Mouse (Mus musculus) hindlimb bud, embryonic 11.5 days (tissue): Measurements from ENCODE around the gene Hexb.
"Not testable (repeated sequence)": the region's sequence is repeated elsewhere in the genome, so short reads cannot be mapped to it uniquely, and the experiment has no call there.

Experiments
- DNase-seq: peaks from one replicate; pipeline ENCODE4 v3.0.0-alpha.2; 2012; ENCODE audit warnings: low read depth, low spot score; ENCODE audit errors: extremely low spot score

Gene Hexb

DNA sequence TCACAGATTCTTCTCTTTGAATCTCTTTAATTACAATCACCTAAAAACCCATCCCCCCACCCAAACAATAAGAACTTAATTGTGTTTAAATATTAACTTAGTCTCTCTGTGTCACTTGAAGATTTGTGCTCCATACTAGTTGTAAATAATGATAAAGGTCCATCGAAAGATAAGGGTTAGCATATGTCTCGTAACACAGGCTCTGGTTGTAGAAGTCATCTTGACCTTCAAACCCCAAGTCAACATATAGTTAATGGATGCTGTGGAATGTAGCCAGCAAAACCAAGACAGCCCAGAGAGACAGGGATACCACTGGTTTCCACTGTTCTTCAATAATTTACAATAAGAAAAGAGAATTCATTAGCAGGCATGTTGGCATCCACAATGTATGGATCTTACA lies 14.0 kb downstream of the Hexb start:
- DNase-seq = no peak

GRCm38 (mm10) chr13:97182821-97183220 lies 15.3 kb downstream of the Hexb start:
- no peak for DNase-seq

DNA sequence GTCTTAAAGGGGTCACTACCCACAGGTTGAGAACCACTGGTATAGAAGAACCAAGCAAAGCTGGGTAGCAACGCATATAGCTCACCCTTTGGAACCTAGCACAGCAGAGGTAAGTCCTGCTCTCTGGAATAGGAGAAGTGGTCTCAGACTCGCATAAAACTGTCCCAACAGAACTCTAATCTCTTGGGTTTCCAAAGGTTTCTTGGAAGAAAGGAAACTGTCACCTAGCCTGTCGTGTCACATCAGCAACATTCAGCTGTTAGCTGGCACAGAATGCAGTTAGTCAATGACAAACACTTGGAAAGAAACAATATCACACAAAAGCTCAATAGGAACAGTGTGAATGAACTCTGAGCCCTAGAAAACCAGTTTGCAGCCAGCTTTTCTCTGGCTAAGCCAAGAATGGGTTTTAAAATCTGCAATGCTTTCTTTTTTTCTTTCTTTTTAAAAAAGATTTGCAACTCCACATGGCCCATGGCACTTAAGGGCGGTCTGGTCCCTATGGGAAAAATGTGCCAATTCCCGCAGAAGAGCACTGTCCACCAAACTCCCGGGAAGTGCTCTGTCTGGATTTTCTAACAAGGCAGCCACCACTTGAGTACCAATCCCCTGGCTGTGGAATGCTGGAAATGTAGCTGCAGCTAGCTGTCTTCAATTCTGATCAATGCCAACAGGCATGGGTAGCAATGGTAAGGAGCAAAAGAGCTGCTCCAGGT lies 17.9 kb downstream of the Hexb start:
- DNase-seq = no peak

GRCm38 (mm10) chr13:97178943-97179342 lies 19.2 kb downstream of the Hexb start:
- DNase-seq = no peak

DNA sequence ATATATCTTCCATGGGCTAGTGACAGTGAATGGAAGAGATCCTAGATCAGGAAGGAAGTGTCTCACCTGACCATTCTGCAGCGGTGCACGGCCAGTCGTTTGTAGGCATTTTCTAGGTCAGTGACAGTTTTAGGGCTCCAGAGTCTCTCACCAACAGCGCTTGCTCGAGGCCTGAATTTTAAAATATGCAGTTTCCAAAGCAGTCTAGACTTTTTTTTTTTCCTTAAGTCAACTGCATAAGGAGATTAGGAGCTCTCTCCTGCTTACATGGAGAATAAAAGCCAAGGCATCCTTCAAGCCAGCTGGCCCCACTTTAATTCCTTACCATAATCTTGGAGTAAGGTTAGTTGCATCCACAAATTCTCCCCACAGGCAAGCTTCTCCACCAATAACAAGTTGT lies 21.4 kb downstream of the Hexb start:
- DNase-seq = no peak

GRCm38 (mm10) chr13:97175520-97176264 lies 22.5 kb downstream of the Hexb start:
- DNase-seq = no peak

- peak; percentile 31 for DNase-seq
Observed at GRCm38 (mm10) chr13:97145834-97146233, 52.3 kb downstream of the Hexb start.

DNA sequence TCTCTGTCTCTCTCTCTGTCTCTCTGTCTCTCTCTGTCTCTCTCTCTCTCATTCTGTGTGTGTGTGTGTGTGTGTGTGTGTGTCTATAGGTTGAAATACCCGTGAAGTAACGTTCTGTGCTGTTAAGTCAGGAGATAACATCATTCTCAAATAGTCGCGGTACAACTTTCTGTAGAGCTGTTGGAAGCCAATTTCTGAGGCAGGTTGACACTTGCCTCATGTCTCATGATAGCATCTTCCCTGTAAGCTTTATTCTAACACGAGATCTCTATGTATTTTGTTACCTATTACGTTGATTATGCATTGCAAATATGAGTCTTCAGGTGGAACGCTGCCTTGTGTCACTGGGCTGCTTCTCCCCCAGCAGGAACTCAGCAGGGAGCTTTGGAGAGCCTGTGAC lies 55.8 kb downstream of the Hexb start:
- no peak for DNase-seq

DNA sequence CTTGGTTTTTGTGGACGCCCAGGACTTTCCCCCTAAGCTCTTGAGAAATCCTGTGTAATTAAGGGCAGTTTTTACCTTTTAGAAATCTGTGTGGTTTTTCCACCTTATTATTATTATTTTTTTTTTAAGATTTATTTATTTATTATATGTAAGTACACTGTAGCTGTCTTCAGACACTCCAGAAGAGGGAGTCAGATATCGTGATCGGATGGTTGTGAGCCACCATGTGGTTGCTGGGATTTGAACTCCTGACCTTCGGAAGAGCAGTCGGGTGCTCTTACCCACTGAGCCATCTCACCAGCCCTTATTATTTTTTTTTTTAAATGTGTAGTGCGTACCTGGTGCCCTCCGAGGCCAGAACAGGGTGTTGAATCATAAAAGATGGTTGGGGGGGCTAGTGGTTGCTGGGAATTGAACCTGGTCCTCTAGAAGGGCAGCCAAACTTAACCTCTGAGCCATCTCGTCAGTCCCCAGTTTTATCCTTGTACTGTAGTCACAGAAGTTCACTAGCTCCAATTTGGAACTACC lies 59.7 kb downstream of the Hexb start:
- not testable (repeated sequence) for DNase-seq

GRCm38 (mm10) chr13:97137466-97138400 lies 60.4 kb downstream of the Hexb start, which contains the start of the genes Gfm2 and Nsa2:
Gene Gfm2 (plus strand): TSS chr13:97137937.
Gene Nsa2 (minus strand): TSS chr13:97137937.
- DNase-seq = peak; percentile 91

- not testable (repeated sequence) for DNase-seq
Observed at GRCm38 (mm10) chr13:97130413-97130812, 67.7 kb downstream of the Hexb start.

GRCm38 (mm10) chr13:97129654-97130053 lies 68.5 kb downstream of the Hexb start:
- DNase-seq = not testable (repeated sequence)
